In the genomic region with DNA sequence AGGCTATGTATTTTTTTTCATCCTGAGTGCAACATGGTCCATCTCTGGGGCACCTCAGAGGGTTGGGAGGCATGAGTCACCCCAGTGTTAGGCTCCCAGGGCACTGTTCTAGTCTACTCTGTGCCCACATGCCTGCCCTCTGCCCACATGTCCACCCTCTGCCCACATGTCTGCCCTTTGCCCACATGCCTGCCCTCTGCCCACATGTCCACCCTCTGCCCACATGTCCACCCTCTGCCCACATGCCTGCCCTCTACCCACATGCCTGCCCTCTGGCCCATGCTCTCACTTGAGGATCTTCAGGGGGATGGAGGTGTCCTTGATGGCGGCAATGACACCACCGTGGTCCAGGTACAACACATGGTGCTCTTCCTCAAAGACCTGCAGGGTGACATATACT, we compare ENCODE assay signal across 14 mouse cellular contexts.
"Had no signal": no experiment of that assay in that cellular context is flagged by ENCODE, and none has a peak within 500 bp of the region (broad histone marks: within the 10 kb centered on the region; RNA-seq: fewer than 3 reads in every experiment).

No protein-coding gene starts in this region.

- ATAC-seq: midbrain, embryonic 13.5 days; midbrain, embryonic 15.5 days had no signal

- H3K27ac ChIP-seq: midbrain, embryonic 10.5 days; midbrain, embryonic 13.5 days; midbrain, embryonic 15.5 days; neural tube, embryonic 12.5 days; stomach, embryonic 15.5 days; stomach, postnatal 0 days had no signal

- H3K36me3 ChIP-seq: midbrain, embryonic 15.5 days; neural tube, embryonic 12.5 days; stomach, embryonic 15.5 days had no signal

- DNase-seq: lung, adult 18-20 months; lung, embryonic 14.5 days; lung, postnatal 10 days; lung, postnatal 4 days; right cerebral cortex, postnatal 14 days; thymus, adult 2 months; thymus, postnatal 14 days; thymus, postnatal 36 days had no signal

- H3K27me3 ChIP-seq: midbrain, embryonic 13.5 days; midbrain, embryonic 15.5 days; neural tube, embryonic 12.5 days; stomach, embryonic 15.5 days had no signal

- H3K9ac ChIP-seq: lung, embryonic 14.5 days; midbrain, embryonic 13.5 days; midbrain, embryonic 15.5 days; neural tube, embryonic 12.5 days; stomach, embryonic 15.5 days had no signal

- H3K9me3 ChIP-seq: midbrain, embryonic 10.5 days; midbrain, embryonic 13.5 days; midbrain, embryonic 15.5 days; neural tube, embryonic 12.5 days; stomach, embryonic 15.5 days had no signal

- H3K4me2 ChIP-seq: lung, embryonic 14.5 days; midbrain, embryonic 13.5 days; midbrain, embryonic 15.5 days; neural tube, embryonic 12.5 days; stomach, embryonic 15.5 days had no signal

- H3K4me3 ChIP-seq: midbrain, embryonic 10.5 days; midbrain, embryonic 13.5 days; midbrain, embryonic 15.5 days; neural tube, embryonic 12.5 days; stomach, embryonic 15.5 days had no signal
